8 mouse cellular contexts compared by ENCODE assay signal in genomic region chr4:155773335-155774078, GRCm38 (mm10). TPM values are rescaled to one million over a fixed set of nuclear protein-coding genes. Genes with fewer than 3 reads are reported as not detected.
DNase-seq lines count a peak whose midpoint lies in the region; ATAC-seq lines count a peak whose summit lies in the region.

No protein-coding gene starts in this region.

- H3K9me3 ChIP-seq in neural tube, embryonic 11.5 days (ENCODE audit: control insufficient read depth, low read length) = no peaks in the 10 kb centered on the region
- no peaks in the 10 kb centered on the region for H3K9me3 ChIP-seq in limb, embryonic 13.5 days
- no peaks in the 10 kb centered on the region for H3K9me3 ChIP-seq in stomach, embryonic 15.5 days

- intact Hi-C loops in left cerebral cortex, postnatal 10 days (cut with DNase I) = no loop called here

- peak; percentile 46 for DNase-seq in cerebellum, adult 9-11 months
- DNase-seq in neural tube, embryonic 11.5 days (ENCODE audit: low spot score) = no peak
- DNase-seq in neural tube, embryonic 10.5 days (ENCODE audit: extremely low spot score, low spot score) = no peak
- no peak for DNase-seq in left cerebral cortex, adult 8-10 months (ENCODE audit: low spot score in 2 of 2)
- DNase-seq in left cerebral cortex, postnatal 10 days (ENCODE audit: extremely low spot score in 1 of 2, low spot score in 2 of 2) = no peak

- no peak for ATAC-seq in cerebellum, adult (ENCODE audit: insufficient number of reproducible peaks, low FRiP score, low TSS enrichment)
- no peak for ATAC-seq in neural tube, embryonic 11.5 days (ENCODE audit: insufficient read depth, low FRiP score, low TSS enrichment)
- ATAC-seq in limb, embryonic 13.5 days (ENCODE audit: low FRiP score, low read depth) = no peak
- ATAC-seq in stomach, embryonic 15.5 days (ENCODE audit: insufficient read depth, low FRiP score, low read depth) = no peak

- H3K9ac ChIP-seq in neural tube, embryonic 11.5 days (ENCODE audit: low read length) = no peak overlapping the region
- H3K9ac ChIP-seq in limb, embryonic 13.5 days = peak overlapping the region; percentile 61
- no peak overlapping the region for H3K9ac ChIP-seq in stomach, embryonic 15.5 days

- H3K27ac ChIP-seq in neural tube, embryonic 11.5 days (ENCODE audit: low read depth, low read length) = no peak overlapping the region
- H3K27ac ChIP-seq in limb, embryonic 13.5 days = no peak overlapping the region
- no peak overlapping the region for H3K27ac ChIP-seq in stomach, embryonic 15.5 days

- peak overlapping the region; percentile 30; the same call in 1 of the 2 replicates for H3K4me3 ChIP-seq in neural tube, embryonic 11.5 days (ENCODE audit: low read depth, low read length)
- peak overlapping the region; percentile 46 for H3K4me3 ChIP-seq in limb, embryonic 13.5 days
- peak overlapping the region; percentile 47 for H3K4me3 ChIP-seq in stomach, embryonic 15.5 days (replicated peaks)

- peak overlapping the region; percentile 68 for H3K4me2 ChIP-seq in neural tube, embryonic 11.5 days (ENCODE audit: low read depth)
- peak overlapping the region; percentile 85 for H3K4me2 ChIP-seq in limb, embryonic 13.5 days (replicated peaks)
- peak overlapping the region; percentile 77 for H3K4me2 ChIP-seq in stomach, embryonic 15.5 days

- no peaks in the 10 kb centered on the region for H3K27me3 ChIP-seq in neural tube, embryonic 11.5 days (ENCODE audit: control insufficient read depth, insufficient read depth, low read length)
- peaks cover 32% of the 10 kb centered on the region for H3K27me3 ChIP-seq in limb, embryonic 13.5 days
- no peaks in the 10 kb centered on the region for H3K27me3 ChIP-seq in stomach, embryonic 15.5 days (replicated peaks)

- H3K4me1 ChIP-seq in neural tube, embryonic 11.5 days (ENCODE audit: control insufficient read depth, insufficient read depth, low read length) = peaks cover 6% of the 10 kb centered on the region
- peaks cover 35% of the 10 kb centered on the region for H3K4me1 ChIP-seq in limb, embryonic 13.5 days
- peaks cover 40% of the 10 kb centered on the region for H3K4me1 ChIP-seq in stomach, embryonic 15.5 days

- WGBS in neural tube, embryonic 11.5 days = 49% methylated on average over 5 of the region's 5 CpGs
- 36% methylated on average over 5 of the region's 5 CpGs for WGBS in limb, embryonic 13.5 days
- 29% methylated on average over 5 of the region's 5 CpGs for WGBS in stomach, embryonic 15.5 days

- H3K36me3 ChIP-seq in neural tube, embryonic 11.5 days (ENCODE audit: control insufficient read depth, insufficient read depth, low read length) = no peaks in the 10 kb centered on the region
- H3K36me3 ChIP-seq in limb, embryonic 13.5 days = no peaks in the 10 kb centered on the region
- H3K36me3 ChIP-seq in stomach, embryonic 15.5 days = no peaks in the 10 kb centered on the region

RNA-seq across cellular contexts. Expression of gene Vwa1, which starts 1.0 kb away (rescaled TPM):
- polyA plus RNA-seq in neural tube, embryonic 11.5 days (2014; fragmentation: Nextera tagmentation; extraction: Ambion mirVana) = 11.7 and 13.1 TPM in 2 replicates
- 11.1 and 11.6 TPM in 2 replicates for polyA plus RNA-seq in limb, embryonic 13.5 days (2015; fragmentation: Nextera tagmentation; extraction: Ambion mirVana)
- 27.6 and 28.2 TPM in 2 replicates for polyA plus RNA-seq in stomach, embryonic 15.5 days (2015; fragmentation: Nextera tagmentation; extraction: Ambion mirVana)
- 10 to 100 TPM; 14.0 to 14.9 (median 14.4) TPM for total RNA-seq in left cerebral cortex, adult 8-10 months (2022)
- total RNA-seq in left cerebral cortex, postnatal 10 days (2021) = 10 to 100 TPM; 14.6 to 19.3 TPM

RNA-seq across cellular contexts. Expression of gene Tmem88b, which starts 12.2 kb away (rescaled TPM):
- polyA plus RNA-seq in neural tube, embryonic 11.5 days (2014; fragmentation: Nextera tagmentation; extraction: Ambion mirVana) = 0.33 and 0.49 TPM in 2 replicates
- polyA plus RNA-seq in limb, embryonic 13.5 days (2015; fragmentation: Nextera tagmentation; extraction: Ambion mirVana) = 0.64 and 0.81 TPM in 2 replicates
- 0.55 and 0.89 TPM in 2 replicates for polyA plus RNA-seq in stomach, embryonic 15.5 days (2015; fragmentation: Nextera tagmentation; extraction: Ambion mirVana)
- total RNA-seq in left cerebral cortex, adult 8-10 months (2022) = 10 to 100 TPM; 35.4 to 43.6 (median 36.6) TPM
- total RNA-seq in left cerebral cortex, postnatal 10 days (2021) = 1 to 10 TPM; 3.0 to 5.4 TPM

RNA-seq across cellular contexts. Expression of gene Atad3a, which starts 12.6 kb away (rescaled TPM):
- 92.4 and 101 TPM in 2 replicates for polyA plus RNA-seq in neural tube, embryonic 11.5 days (2014; fragmentation: Nextera tagmentation; extraction: Ambion mirVana)
- polyA plus RNA-seq in limb, embryonic 13.5 days (2015; fragmentation: Nextera tagmentation; extraction: Ambion mirVana) = 94.4 and 100 TPM in 2 replicates
- polyA plus RNA-seq in stomach, embryonic 15.5 days (2015; fragmentation: Nextera tagmentation; extraction: Ambion mirVana) = 110 and 114 TPM in 2 replicates
- 10 to 100 TPM; 41.3 to 55.7 (median 51.1) TPM for total RNA-seq in left cerebral cortex, adult 8-10 months (2022)
- total RNA-seq in left cerebral cortex, postnatal 10 days (2021) = 10 to 100 TPM; 56.0 to 57.9 TPM

RNA-seq across cellular contexts. Expression of gene Ankrd65, which starts 16.7 kb away (rescaled TPM):
- polyA plus RNA-seq in neural tube, embryonic 11.5 days (2014; fragmentation: Nextera tagmentation; extraction: Ambion mirVana) = not detected in 2 replicates
- polyA plus RNA-seq in limb, embryonic 13.5 days (2015; fragmentation: Nextera tagmentation; extraction: Ambion mirVana) = not detected in 2 replicates
- polyA plus RNA-seq in stomach, embryonic 15.5 days (2015; fragmentation: Nextera tagmentation; extraction: Ambion mirVana) = 0.22 TPM in 1 of 2 replicates, not detected in the other
- total RNA-seq in left cerebral cortex, adult 8-10 months (2022) = under 1 TPM in 1 of 4 experiments, not detected in 3; 0.35 TPM
- not detected for total RNA-seq in left cerebral cortex, postnatal 10 days (2021)

RNA-seq across cellular contexts. Expression of gene Mrpl20, which starts 29.2 kb away (rescaled TPM):
- polyA plus RNA-seq in neural tube, embryonic 11.5 days (2014; fragmentation: Nextera tagmentation; extraction: Ambion mirVana) = 225 and 246 TPM in 2 replicates
- polyA plus RNA-seq in limb, embryonic 13.5 days (2015; fragmentation: Nextera tagmentation; extraction: Ambion mirVana) = 213 and 220 TPM in 2 replicates
- polyA plus RNA-seq in stomach, embryonic 15.5 days (2015; fragmentation: Nextera tagmentation; extraction: Ambion mirVana) = 195 and 219 TPM in 2 replicates
- total RNA-seq in left cerebral cortex, adult 8-10 months (2022) = 10 to 100 TPM; 75.3 to 87.1 (median 84.7) TPM
- total RNA-seq in left cerebral cortex, postnatal 10 days (2021) = 100 to 1,000 TPM; 103 to 111 TPM
